ENCODE assay signal across 8 mouse cellular contexts in genomic region chr14:46821271-46821872, GRCm38 (mm10). TPM values are rescaled to one million over a fixed set of nuclear protein-coding genes. Genes with fewer than 3 reads are reported as not detected.
DNase-seq lines count a peak whose midpoint lies in the region; ATAC-seq lines count a peak whose summit lies in the region.

No protein-coding gene starts in this region.

- peak; percentile 15 for DNase-seq in thymus, postnatal 14 days
- no peak for DNase-seq in thymus, postnatal 25 days
- DNase-seq in embryo, embryonic 11.5 days (ENCODE audit: low read depth, low spot score): peak; percentile 8
- peak; percentile 6 to 24 for DNase-seq in heart, postnatal 14 days
- DNase-seq in right cerebral cortex, adult 2 months (ENCODE audit: low spot score in 2 of 2): no peak
- DNase-seq in testis, postnatal 14 days (ENCODE audit: low spot score): no peak

- peak overlapping the region; percentile 86 for H3K4me3 ChIP-seq in limb, embryonic 12.5 days (replicated peaks)
- H3K4me3 ChIP-seq in midbrain, embryonic 13.5 days (replicated peaks): peak overlapping the region; percentile 93

- peak overlapping the region; percentile 89 for H3K27ac ChIP-seq in limb, embryonic 12.5 days
- H3K27ac ChIP-seq in midbrain, embryonic 13.5 days: peak overlapping the region; percentile 87

- peak overlapping the region; percentile 85 for H3K9ac ChIP-seq in limb, embryonic 12.5 days (replicated peaks)
- H3K9ac ChIP-seq in midbrain, embryonic 13.5 days (replicated peaks): peak overlapping the region; percentile 91

- peaks cover 11% of the 10 kb centered on the region for H3K4me1 ChIP-seq in limb, embryonic 12.5 days (replicated peaks)
- peaks cover 24% of the 10 kb centered on the region for H3K4me1 ChIP-seq in midbrain, embryonic 13.5 days (replicated peaks)

- WGBS in limb, embryonic 12.5 days: 1% methylated on average over 11 of the region's 11 CpGs
- under 1% methylated on average over 11 of the region's 11 CpGs for WGBS in midbrain, embryonic 13.5 days

- H3K4me2 ChIP-seq in limb, embryonic 12.5 days: peak overlapping the region; percentile 85
- H3K4me2 ChIP-seq in midbrain, embryonic 13.5 days (replicated peaks): peak overlapping the region; percentile 89

- intact Hi-C loops in heart, postnatal 14 days (cut with DNase I): no loop called here

- H3K36me3 ChIP-seq in limb, embryonic 12.5 days: peaks cover 10% of the 10 kb centered on the region
- peaks cover 13% of the 10 kb centered on the region; the same call in 1 of the 2 replicates for H3K36me3 ChIP-seq in midbrain, embryonic 13.5 days

- ATAC-seq in limb, embryonic 12.5 days (ENCODE audit: insufficient number of reproducible peaks, insufficient read depth, low FRiP score, low TSS enrichment, low read depth): no peak
- no peak for ATAC-seq in midbrain, embryonic 13.5 days

- peaks cover 2% of the 10 kb centered on the region; the same call in 1 of the 2 replicates for H3K27me3 ChIP-seq in limb, embryonic 12.5 days
- peaks cover 6% of the 10 kb centered on the region for H3K27me3 ChIP-seq in midbrain, embryonic 13.5 days

- H3K9me3 ChIP-seq in limb, embryonic 12.5 days: no peaks in the 10 kb centered on the region
- no peaks in the 10 kb centered on the region for H3K9me3 ChIP-seq in midbrain, embryonic 13.5 days

RNA-seq across cellular contexts. Expression of gene Gmfb, which starts 0.7 kb away (rescaled TPM):
- total RNA-seq in heart, postnatal 14 days (2021): 10 to 100 TPM; 34.7 to 37.4 TPM
- polyA plus RNA-seq in limb, embryonic 12.5 days (2016; fragmentation: Nextera tagmentation; extraction: Ambion mirVana): 83.1 and 89.5 TPM in 2 replicates
- 101 and 110 TPM in 2 replicates for polyA plus RNA-seq in midbrain, embryonic 13.5 days (2015; fragmentation: Nextera tagmentation; extraction: Ambion mirVana)

RNA-seq across cellular contexts. Expression of gene Cgrrf1, which starts 10.6 kb away (rescaled TPM):
- total RNA-seq in heart, postnatal 14 days (2021): 10 to 100 TPM; 38.4 to 38.5 TPM
- 28.6 and 29.4 TPM in 2 replicates for polyA plus RNA-seq in limb, embryonic 12.5 days (2016; fragmentation: Nextera tagmentation; extraction: Ambion mirVana)
- polyA plus RNA-seq in midbrain, embryonic 13.5 days (2015; fragmentation: Nextera tagmentation; extraction: Ambion mirVana): 22.6 and 25.4 TPM in 2 replicates

RNA-seq across cellular contexts. Expression of gene Cnih1, which starts 33.2 kb away (rescaled TPM):
- 10 to 100 TPM; 48.6 to 52.3 TPM for total RNA-seq in heart, postnatal 14 days (2021)
- 170 and 187 TPM in 2 replicates for polyA plus RNA-seq in limb, embryonic 12.5 days (2016; fragmentation: Nextera tagmentation; extraction: Ambion mirVana)
- 180 and 187 TPM in 2 replicates for polyA plus RNA-seq in midbrain, embryonic 13.5 days (2015; fragmentation: Nextera tagmentation; extraction: Ambion mirVana)

Comparison
In these comparisons a context has a peak if more than half of its experiments do, and no peak if none do; other contexts are left out.
1. DNase-seq: peak in thymus, postnatal 14 days (single experiment), embryo, embryonic 11.5 days (single experiment) and heart, postnatal 14 days (2 of 2); none in thymus, postnatal 25 days (single experiment), right cerebral cortex, adult 2 months (0 of 2) and testis, postnatal 14 days (single experiment).